Mouse (Mus musculus): ENCODE results near the gene Dhrs7.

The Dhrs7 gene

GRCm38 (mm10) chr12:72655775-72656174 is 8.9 kb downstream of the Dhrs7 start:
- no peak for DNase-seq (ENCODE audit: low spot score)

GRCm38 (mm10) chr12:72654698-72655097 is 10.0 kb downstream of the Dhrs7 start:
- peak; percentile 55 for DNase-seq (ENCODE audit: low spot score)

- no peak for DNase-seq (ENCODE audit: low spot score)
Measured at GRCm38 (mm10) chr12:72649611-72650330, 14.9 kb downstream of the Dhrs7 start, which contains the start of gene Gm4756. TSS of gene Gm4756 (minus strand) at chr12:72649661.

- no peak for DNase-seq (ENCODE audit: low spot score)
Measured at GRCm38 (mm10) chr12:72648921-72649320, 15.8 kb downstream of the Dhrs7 start.

- no peak for DNase-seq (ENCODE audit: low spot score)
Measured at GRCm38 (mm10) chr12:72638025-72638424, 26.7 kb downstream of the Dhrs7 start.

GRCm38 (mm10) chr12:72628751-72629150 is 36.0 kb downstream of the Dhrs7 start:
- no peak for DNase-seq (ENCODE audit: low spot score)

- DNase-seq (ENCODE audit: low spot score), result no peak
Measured at GRCm38 (mm10) chr12:72622853-72623496, 41.7 kb downstream of the Dhrs7 start.

GRCm38 (mm10) chr12:72621441-72621840 is 43.3 kb downstream of the Dhrs7 start:
- no peak for DNase-seq (ENCODE audit: low spot score)

GRCm38 (mm10) chr12:72620856-72621255 is 43.9 kb downstream of the Dhrs7 start:
- DNase-seq (ENCODE audit: low spot score), result no peak

- no peak for DNase-seq (ENCODE audit: low spot score)
Measured at GRCm38 (mm10) chr12:72612053-72612452, 52.7 kb downstream of the Dhrs7 start.
